Mouse (Mus musculus): Measurements from ENCODE around the gene Gsdmc3.
"Not testable (repeated sequence)": the region's sequence is repeated elsewhere in the genome, so short reads cannot be mapped to it uniquely, and the experiment has no call there.

DNA sequence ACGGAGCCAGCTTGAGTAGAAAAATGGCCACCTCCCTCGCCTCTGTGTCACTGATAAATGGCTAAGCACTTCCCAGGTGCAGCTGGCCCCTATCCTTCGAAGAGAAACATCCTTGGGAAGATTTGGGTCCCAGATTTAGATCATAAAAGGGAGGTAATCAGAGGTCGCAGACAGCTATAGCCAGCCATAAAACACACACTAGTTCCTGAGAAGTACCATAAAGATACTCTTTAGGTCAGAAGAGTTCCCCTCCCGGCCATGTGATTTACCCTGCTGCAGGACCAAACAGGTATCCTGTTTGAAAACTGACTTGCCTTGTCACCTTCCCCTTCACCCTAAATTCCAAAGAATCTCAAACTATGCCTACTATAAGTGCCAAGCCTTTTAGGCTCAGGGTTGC is 9.6 kb upstream of the Gsdmc3 start:
- TF ChIP-seq ZC3H11A (IDR thresholded peaks at IDR 0.05; ENCODE audit: borderline replicate concordance, low read depth, low read length); CHD2 (IDR thresholded peaks at IDR 0.05; ENCODE audit: low read depth, low read length); HCFC1 (IDR thresholded peaks at IDR 0.05; ENCODE audit: borderline replicate concordance, insufficient read depth, low read length); MAFK (IDR thresholded peaks at IDR 0.05; ENCODE audit: insufficient read depth, low read depth, low read length): not testable (repeated sequence)

Data from ES-E14 (cell line).